Mouse (Mus musculus): ENCODE data around the gene Midn.

- no peak for TF ChIP-seq EP300 (IDR thresholded peaks at IDR 0.05; ENCODE audit: low read depth)
- no peak for TF ChIP-seq CTCF (IDR thresholded peaks at IDR 0.05; ENCODE audit: low read depth)
Observed at GRCm38 (mm10) chr10:80171760-80172526, 23.9 kb downstream of the Midn start.
